Mouse (Mus musculus): ENCODE results near the gene Wdr27.

GRCm38 (mm10) chr17:14779356-14779755 lies 163.6 kb downstream of the Wdr27 start:
- TF ChIP-seq CTCF (IDR thresholded peaks at IDR 0.05; ENCODE audit: low read depth, low read length) = no peak
- no peak for TF ChIP-seq GATA1 (IDR thresholded peaks at IDR 0.05; ENCODE audit: borderline replicate concordance, low read length)
- TF ChIP-seq POLR2AphosphoS5 (IDR thresholded peaks at IDR 0.05; ENCODE audit: insufficient replicate concordance, low read depth, low read length) = no peak
- TF ChIP-seq GATA2 (IDR thresholded peaks at IDR 0.05; ENCODE audit: borderline replicate concordance, low read depth, low read length) = no peak
- TF ChIP-seq TAL1 (conservative IDR thresholded peaks at IDR 0.05; ENCODE audit: low read depth, low read length) = no peak
